Mouse (Mus musculus) heart, embryonic 16.5 days (tissue): ENCODE measurements around the gene Ghrhr. TPM values are rescaled to one million over a fixed set of nuclear protein-coding genes. Genes with fewer than 3 reads are reported as not detected.

Experiments
- ATAC-seq: fragments of 200-750 bp; cut with Nextera tagmentation; replicated peaks from 2 replicates; pipeline ENCODE4 v1.8.0; 2017; ENCODE audit warnings: moderate number of reproducible peaks; ENCODE audit not compliant: insufficient read depth, low FRiP score; ENCODE audit errors: extremely low read depth
- H3K27ac ChIP-seq: fragments of 300-500 bp; sonication (generic); 2 replicates; pipeline ENCODE4 v1.5.1; 2014; ENCODE audit warnings: mild to moderate bottlenecking, low read length, control low read depth, moderate library complexity
- H3K27me3 ChIP-seq: fragments of 300-500 bp; sonication (generic); 2 replicates; pipeline ENCODE4 v1.6.1; 2014; ENCODE audit warnings: low read length, mixed read lengths; ENCODE audit not compliant: control insufficient read depth, insufficient read depth
- H3K36me3 ChIP-seq: fragments of 300-500 bp; sonication (generic); 2 replicates; pipeline ENCODE4 v1.6.1; 2014; ENCODE audit not compliant: control insufficient read depth, insufficient read depth
- H3K4me1 ChIP-seq: fragments of 300-500 bp; sonication (generic); 2 replicates; pipeline ENCODE4 v1.6.1; 2014; ENCODE audit warnings: low read length, mixed read lengths; ENCODE audit not compliant: control insufficient read depth, insufficient read depth
- H3K4me2 ChIP-seq: fragments of 300-500 bp; sonication (generic); 2 replicates; pipeline ENCODE4 v1.6.1; 2014; ENCODE audit warnings: low read depth, mild to moderate bottlenecking, control low read depth, low read length
- H3K4me3 ChIP-seq: fragments of 300-500 bp; sonication (generic); 2 replicates; pipeline ENCODE4 v1.5.1; 2014; ENCODE audit warnings: mild to moderate bottlenecking, control low read depth, low read length
- H3K9ac ChIP-seq: fragments of 300-500 bp; sonication (generic); 2 replicates; pipeline ENCODE4 v1.6.1; 2014; ENCODE audit warnings: low read length, control low read depth
- H3K9me3 ChIP-seq: fragments of 300-500 bp; sonication (generic); replicated peaks from 2 replicates; pipeline ENCODE4 v1.6.1; 2016; ENCODE audit warnings: low read length; ENCODE audit not compliant: control insufficient read depth
- WGBS: fragments of 180-500 bp; shearing (Covaris S2); extraction: QIAGEN DNeasy Blood & Tissue Kit; methylation state at CpG from one replicate; pipeline ENCODE4 v1.1.7; 2014; 5-methylcytosine and 5-hydroxymethylcytosine counted together
- polyA plus RNA-seq: library from polyadenylated mRNA; unstranded; fragments of >200 nt; fragmentation: Nextera tagmentation; extraction: Ambion mirVana; gene quantifications from 2 replicates; pipeline ENCODE4 v1.2.1, GENCODE M21; 2015

Ghrhr gene
- polyA plus RNA-seq, 1 experiment from 2014 or later, result not detected

- no peak overlapping the region for H3K27ac ChIP-seq
- H3K27me3 ChIP-seq, result no peaks in the 10 kb centered on the region
- no peak overlapping the region for H3K9ac ChIP-seq
- peaks cover 5% of the 10 kb centered on the region for H3K9me3 ChIP-seq
- H3K4me3 ChIP-seq, result no peak overlapping the region
- WGBS, result 85% methylated on average over 5 of the region's 5 CpGs
- no peak overlapping the region for H3K4me2 ChIP-seq
- no peaks in the 10 kb centered on the region for H3K36me3 ChIP-seq
- H3K4me1 ChIP-seq, result peaks cover 6% of the 10 kb centered on the region
- no peak for ATAC-seq
These were observed 28.2 kb upstream of the Ghrhr start for GRCm38 (mm10) chr6:55347711-55348571.

GRCm38 (mm10) chr6:55349231-55349630 lies 26.9 kb upstream of the Ghrhr start:
- no peak for ATAC-seq
- Histone ChIP-seq H3K9ac (no peak overlapping the region), H3K4me3 (no peak overlapping the region), H3K27me3 (no peaks in the 10 kb centered on the region), H3K9me3 (peaks cover 5% of the 10 kb centered on the region), H3K4me2 (no peak overlapping the region), H3K4me1 (peaks cover 5% of the 10 kb centered on the region; the same call in 1 of the 2 replicates), H3K36me3 (no peaks in the 10 kb centered on the region), H3K27ac (no peak overlapping the region)
- 79% methylated on average over 4 of the region's 4 CpGs for WGBS

GRCm38 (mm10) chr6:55350383-55350952 lies 25.6 kb upstream of the Ghrhr start:
- WGBS, result 87% methylated on average over 6 of the region's 6 CpGs

GRCm38 (mm10) chr6:55351712-55352111 lies 24.4 kb upstream of the Ghrhr start:
- 75% methylated on average over 7 of the region's 7 CpGs for WGBS
- Histone ChIP-seq H3K9me3 (peaks cover 5% of the 10 kb centered on the region), H3K27me3 (no peaks in the 10 kb centered on the region; the same call in 1 of the 2 replicates), H3K4me2 (no peak overlapping the region), H3K4me3 (no peak overlapping the region), H3K36me3 (no peaks in the 10 kb centered on the region), H3K9ac (no peak overlapping the region), H3K4me1 (peaks cover 5% of the 10 kb centered on the region; the same call in 1 of the 2 replicates), H3K27ac (no peak overlapping the region)
- no peak for ATAC-seq

More at GRCm38 (mm10) chr6:55350383-55350952, 25.6 kb upstream of the Ghrhr start:
- Histone ChIP-seq H3K4me3 (no peak overlapping the region), H3K4me2 (no peak overlapping the region), H3K27ac (no peak overlapping the region), H3K9me3 (peaks cover 5% of the 10 kb centered on the region), H3K27me3 (no peaks in the 10 kb centered on the region; the same call in 1 of the 2 replicates), H3K36me3 (no peaks in the 10 kb centered on the region), H3K4me1 (no peaks in the 10 kb centered on the region), H3K9ac (no peak overlapping the region)
- no peak for ATAC-seq

GRCm38 (mm10) chr6:55353711-55354445 lies 22.2 kb upstream of the Ghrhr start:
- Histone ChIP-seq H3K9ac (no peak overlapping the region), H3K9me3 (peaks cover 5% of the 10 kb centered on the region), H3K36me3 (no peaks in the 10 kb centered on the region), H3K27ac (no peak overlapping the region), H3K4me3 (no peak overlapping the region), H3K4me1 (peaks cover 8% of the 10 kb centered on the region), H3K4me2 (no peak overlapping the region), H3K27me3 (no peaks in the 10 kb centered on the region; the same call in 1 of the 2 replicates)
- ATAC-seq, result no peak
- WGBS, result 81% methylated on average over 12 of the region's 12 CpGs

- no peak overlapping the region for H3K27ac ChIP-seq
- 72% methylated on average over 4 of the region's 4 CpGs for WGBS
- H3K4me2 ChIP-seq, result no peak overlapping the region
- H3K36me3 ChIP-seq, result no peaks in the 10 kb centered on the region
- H3K27me3 ChIP-seq, result no peaks in the 10 kb centered on the region; the same call in 1 of the 2 replicates
- no peak overlapping the region for H3K4me3 ChIP-seq
- no peak for ATAC-seq
- H3K9me3 ChIP-seq, result peaks cover 5% of the 10 kb centered on the region
- peaks cover 8% of the 10 kb centered on the region for H3K4me1 ChIP-seq
- no peak overlapping the region for H3K9ac ChIP-seq
These were observed 21.5 kb upstream of the Ghrhr start for GRCm38 (mm10) chr6:55354456-55355117.

- H3K36me3 ChIP-seq, result no peaks in the 10 kb centered on the region
- H3K9me3 ChIP-seq, result no peaks in the 10 kb centered on the region
- H3K4me2 ChIP-seq, result no peak overlapping the region
- no peak overlapping the region for H3K27ac ChIP-seq
- H3K4me3 ChIP-seq, result no peak overlapping the region
- H3K27me3 ChIP-seq, result no peaks in the 10 kb centered on the region; the same call in 1 of the 2 replicates
- peaks cover 8% of the 10 kb centered on the region for H3K4me1 ChIP-seq
- WGBS, result 73% methylated on average over 7 of the region's 7 CpGs
- ATAC-seq, result no peak
- no peak overlapping the region for H3K9ac ChIP-seq
These were observed 20.5 kb upstream of the Ghrhr start for GRCm38 (mm10) chr6:55355575-55355974.

GRCm38 (mm10) chr6:55356017-55356703 lies 19.9 kb upstream of the Ghrhr start:
- WGBS, result 31% methylated on average over 5 of the region's 5 CpGs
- peaks cover 8% of the 10 kb centered on the region for H3K4me1 ChIP-seq

More at GRCm38 (mm10) chr6:55356017-55356703, 19.9 kb upstream of the Ghrhr start:
- Histone ChIP-seq H3K9me3 (no peaks in the 10 kb centered on the region), H3K4me3 (no peak overlapping the region), H3K27me3 (no peaks in the 10 kb centered on the region; the same call in 1 of the 2 replicates), H3K9ac (no peak overlapping the region), H3K4me2 (no peak overlapping the region), H3K27ac (no peak overlapping the region), H3K36me3 (no peaks in the 10 kb centered on the region)
- ATAC-seq, result no peak
